Mouse (Mus musculus) forebrain, embryonic 13.5 days (tissue): ENCODE measurements at regions not wholly inside any gene's neighbourhood (a gene's known extent, or its start where the extent isn't known, plus 50 kb on each side); places are given as distances from the start of the nearest gene placed in this dataset.

Experiments used
- ATAC-seq: fragments of 200-750 bp; cut with Nextera tagmentation; 2 replicates; pipeline ENCODE4 v1.8.0; 2017
- H3K27ac ChIP-seq: fragments of 300-500 bp; sonication (generic); 2 replicates; pipeline ENCODE4 v1.5.1; 2015; ENCODE audit warnings: inconsistent platforms, mild to moderate bottlenecking, moderate library complexity
- H3K27me3 ChIP-seq: fragments of 300-500 bp; sonication (generic); 2 replicates; pipeline ENCODE4 v1.6.1; 2015; ENCODE audit warnings: mild to moderate bottlenecking, inconsistent platforms
- H3K36me3 ChIP-seq: fragments of 300-500 bp; sonication (generic); 2 replicates; pipeline ENCODE4 v1.6.1; 2015; ENCODE audit warnings: mild to moderate bottlenecking, inconsistent platforms; ENCODE audit not compliant: poor library complexity, severe bottlenecking
- H3K4me1 ChIP-seq: fragments of 300-500 bp; sonication (generic); 2 replicates; pipeline ENCODE4 v1.6.1; 2015; ENCODE audit warnings: inconsistent platforms
- H3K4me2 ChIP-seq: fragments of 300-500 bp; sonication (generic); 2 replicates; pipeline ENCODE4 v1.6.1; 2015; ENCODE audit warnings: inconsistent platforms, mild to moderate bottlenecking, moderate library complexity
- H3K4me3 ChIP-seq: fragments of 300-500 bp; sonication (generic); 2 replicates; pipeline ENCODE4 v1.5.1; 2015; ENCODE audit warnings: mild to moderate bottlenecking, inconsistent platforms
- H3K9ac ChIP-seq: fragments of 300-500 bp; sonication (generic); 2 replicates; pipeline ENCODE4 v1.6.1; 2015; ENCODE audit warnings: mild to moderate bottlenecking, inconsistent platforms
- H3K9me3 ChIP-seq: fragments of 300-500 bp; sonication (generic); replicated peaks from 2 replicates; pipeline ENCODE4 v1.6.1; 2016; ENCODE audit warnings: inconsistent platforms
- WGBS: fragments of 180-500 bp; shearing (Covaris S2); methylation state at CpG from one replicate; pipeline ENCODE4 v1.1.7; 2015; 5-methylcytosine and 5-hydroxymethylcytosine counted together

GRCm38 (mm10) chr9:84178705-84179104 lies 253.8 kb downstream of the Bckdhb start:
- Histone ChIP-seq H3K9me3 (no peaks in the 10 kb centered on the region), H3K36me3 (no peaks in the 10 kb centered on the region), H3K27me3 (no peaks in the 10 kb centered on the region), H3K4me1 (no peaks in the 10 kb centered on the region), H3K4me2 (no peak overlapping the region), H3K9ac (no peak overlapping the region), H3K27ac (no peak overlapping the region), H3K4me3 (no peak overlapping the region)
- no peak for ATAC-seq
- WGBS, result 87% methylated on average over 5 of the region's 5 CpGs

GRCm38 (mm10) chr9:84179238-84179637 lies 254.3 kb downstream of the Bckdhb start:
- no peak overlapping the region for H3K9ac ChIP-seq
- no peaks in the 10 kb centered on the region for H3K36me3 ChIP-seq
- no peak overlapping the region for H3K4me2 ChIP-seq
- H3K9me3 ChIP-seq, result no peaks in the 10 kb centered on the region
- ATAC-seq, result no peak
- no peaks in the 10 kb centered on the region for H3K4me1 ChIP-seq
- H3K27ac ChIP-seq, result no peak overlapping the region
- WGBS, result 44% methylated on average over 4 of the region's 4 CpGs
- H3K27me3 ChIP-seq, result no peaks in the 10 kb centered on the region
- H3K4me3 ChIP-seq, result no peak overlapping the region

- Histone ChIP-seq H3K4me3 (no peak overlapping the region), H3K9me3 (no peaks in the 10 kb centered on the region), H3K36me3 (no peaks in the 10 kb centered on the region), H3K9ac (no peak overlapping the region), H3K4me2 (no peak overlapping the region), H3K27ac (no peak overlapping the region), H3K27me3 (no peaks in the 10 kb centered on the region), H3K4me1 (no peaks in the 10 kb centered on the region)
- WGBS, result 60% methylated on average over 6 of the region's 6 CpGs
- no peak for ATAC-seq
These were observed 258.9 kb downstream of the Bckdhb start for GRCm38 (mm10) chr9:84183637-84184374.

- 86% methylated on average over 3 of the region's 3 CpGs for WGBS
These were observed 262.6 kb downstream of the Bckdhb start for GRCm38 (mm10) chr9:84187531-84187930.

GRCm38 (mm10) chr9:84193405-84193804 lies 268.5 kb downstream of the Bckdhb start:
- Histone ChIP-seq H3K27me3 (no peaks in the 10 kb centered on the region), H3K4me3 (no peak overlapping the region), H3K4me1 (peaks cover 8% of the 10 kb centered on the region; the same call in 1 of the 2 replicates), H3K36me3 (no peaks in the 10 kb centered on the region), H3K9ac (no peak overlapping the region), H3K4me2 (no peak overlapping the region), H3K27ac (no peak overlapping the region), H3K9me3 (no peaks in the 10 kb centered on the region)
- WGBS, result 74% methylated on average over 1 of the region's 1 CpGs
- no peak for ATAC-seq

More at GRCm38 (mm10) chr9:84187531-84187930, 262.6 kb downstream of the Bckdhb start:
- ATAC-seq, result no peak
- H3K27me3 ChIP-seq, result no peaks in the 10 kb centered on the region
- H3K9me3 ChIP-seq, result no peaks in the 10 kb centered on the region
- no peak overlapping the region for H3K27ac ChIP-seq
- H3K4me1 ChIP-seq, result no peaks in the 10 kb centered on the region
- no peak overlapping the region for H3K4me3 ChIP-seq
- no peak overlapping the region for H3K9ac ChIP-seq
- no peaks in the 10 kb centered on the region for H3K36me3 ChIP-seq
- no peak overlapping the region for H3K4me2 ChIP-seq

GRCm38 (mm10) chr9:84194716-84195115 lies 269.8 kb downstream of the Bckdhb start:
- Histone ChIP-seq H3K27me3 (no peaks in the 10 kb centered on the region), H3K9me3 (no peaks in the 10 kb centered on the region), H3K36me3 (no peaks in the 10 kb centered on the region), H3K9ac (no peak overlapping the region), H3K27ac (no peak overlapping the region), H3K4me3 (no peak overlapping the region), H3K4me1 (peaks cover 8% of the 10 kb centered on the region; the same call in 1 of the 2 replicates), H3K4me2 (no peak overlapping the region)
- 76% methylated on average over 4 of the region's 4 CpGs for WGBS
- peak; percentile 83 for ATAC-seq

- Histone ChIP-seq H3K9me3 (no peaks in the 10 kb centered on the region), H3K4me3 (no peak overlapping the region), H3K4me1 (peaks cover 8% of the 10 kb centered on the region; the same call in 1 of the 2 replicates), H3K36me3 (no peaks in the 10 kb centered on the region), H3K4me2 (no peak overlapping the region), H3K27me3 (no peaks in the 10 kb centered on the region), H3K27ac (no peak overlapping the region), H3K9ac (no peak overlapping the region)
- peak; percentile 48; the same call in 1 of the 2 replicates for ATAC-seq
- 52% methylated on average over 4 of the region's 4 CpGs for WGBS
These were observed 270.4 kb downstream of the Bckdhb start for GRCm38 (mm10) chr9:84195338-84195737.

- Histone ChIP-seq H3K27me3 (no peaks in the 10 kb centered on the region), H3K9me3 (no peaks in the 10 kb centered on the region), H3K4me1 (peaks cover 4% of the 10 kb centered on the region; the same call in 1 of the 2 replicates), H3K27ac (no peak overlapping the region), H3K4me3 (no peak overlapping the region), H3K4me2 (no peak overlapping the region), H3K9ac (no peak overlapping the region), H3K36me3 (no peaks in the 10 kb centered on the region)
- 89% methylated on average over 3 of the region's 3 CpGs for WGBS
- no peak for ATAC-seq
These were observed 275.3 kb downstream of the Bckdhb start for GRCm38 (mm10) chr9:84200208-84200607.

- H3K4me1 ChIP-seq, result no peaks in the 10 kb centered on the region
- H3K27ac ChIP-seq, result no peak overlapping the region
- no peaks in the 10 kb centered on the region for H3K9me3 ChIP-seq
- H3K4me2 ChIP-seq, result no peak overlapping the region
- 76% methylated on average over 3 of the region's 3 CpGs for WGBS
- ATAC-seq, result no peak
- H3K27me3 ChIP-seq, result no peaks in the 10 kb centered on the region
- no peak overlapping the region for H3K4me3 ChIP-seq
- no peaks in the 10 kb centered on the region for H3K36me3 ChIP-seq
- no peak overlapping the region for H3K9ac ChIP-seq
These were observed 279.1 kb downstream of the Bckdhb start for GRCm38 (mm10) chr9:84204056-84204455.

GRCm38 (mm10) chr9:84240491-84240975 lies 315.6 kb downstream of the Bckdhb start:
- no peak overlapping the region for H3K4me3 ChIP-seq
- 87% methylated on average over 4 of the region's 4 CpGs for WGBS
- no peak for ATAC-seq

GRCm38 (mm10) chr9:84249765-84250164 lies 324.8 kb downstream of the Bckdhb start:
- WGBS, result 88% methylated on average over 1 of the region's 1 CpGs

More at GRCm38 (mm10) chr9:84240491-84240975, 315.6 kb downstream of the Bckdhb start:
- H3K4me1 ChIP-seq, result no peaks in the 10 kb centered on the region
- no peaks in the 10 kb centered on the region for H3K36me3 ChIP-seq
- H3K27ac ChIP-seq, result no peak overlapping the region
- no peaks in the 10 kb centered on the region for H3K27me3 ChIP-seq
- no peak overlapping the region for H3K9ac ChIP-seq
- H3K9me3 ChIP-seq, result no peaks in the 10 kb centered on the region
- H3K4me2 ChIP-seq, result no peak overlapping the region

GRCm38 (mm10) chr9:84253022-84253991 lies 328.4 kb downstream of the Bckdhb start:
- 13% methylated on average over 7 of the region's 7 CpGs for WGBS
- no peaks in the 10 kb centered on the region for H3K9me3 ChIP-seq
- no peak overlapping the region; the same call in 1 of the 2 replicates for H3K4me2 ChIP-seq
- peak; percentile 91 for ATAC-seq
- no peak overlapping the region for H3K4me3 ChIP-seq
- H3K36me3 ChIP-seq, result no peaks in the 10 kb centered on the region
- H3K27me3 ChIP-seq, result no peaks in the 10 kb centered on the region
- peaks cover 17% of the 10 kb centered on the region for H3K4me1 ChIP-seq
- H3K27ac ChIP-seq, result no peak overlapping the region
- H3K9ac ChIP-seq, result no peak overlapping the region

More at GRCm38 (mm10) chr9:84249765-84250164, 324.8 kb downstream of the Bckdhb start:
- H3K9ac ChIP-seq, result no peak overlapping the region
- H3K36me3 ChIP-seq, result no peaks in the 10 kb centered on the region
- H3K27me3 ChIP-seq, result no peaks in the 10 kb centered on the region
- H3K4me1 ChIP-seq, result peaks cover 17% of the 10 kb centered on the region
- no peak overlapping the region for H3K4me3 ChIP-seq
- no peaks in the 10 kb centered on the region for H3K9me3 ChIP-seq
- ATAC-seq, result no peak
- no peak overlapping the region for H3K27ac ChIP-seq
- H3K4me2 ChIP-seq, result no peak overlapping the region
